Mouse (Mus musculus): Measurements from ENCODE around the gene Spats2l.

DNA sequence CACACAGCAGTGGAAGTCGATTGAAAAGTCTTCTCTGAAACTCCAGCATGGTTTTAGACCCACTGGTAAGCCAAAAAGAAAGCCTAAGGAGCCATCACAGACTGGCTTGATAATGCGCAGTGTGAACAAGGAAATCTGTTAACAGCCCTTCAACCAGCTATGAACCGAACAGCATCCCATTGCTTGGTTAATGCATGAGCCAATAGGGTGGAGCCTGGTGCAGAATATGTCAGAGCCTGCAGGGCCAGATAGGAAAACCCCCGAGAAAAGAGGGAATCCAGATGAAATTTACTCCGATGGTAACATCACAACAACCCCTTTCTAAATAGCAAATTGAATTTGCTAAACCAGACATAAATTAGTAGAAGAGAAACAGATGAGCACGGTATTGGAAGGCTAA, 101.1 kb downstream of the Spats2l start:
- TF ChIP-seq CTCF (IDR thresholded peaks at IDR 0.05; ENCODE audit: low read depth, low read length) (no peak), POLR2A (IDR thresholded peaks at IDR 0.05; ENCODE audit: borderline replicate concordance, low read depth, low read length) (no peak)
